Mouse (Mus musculus) testis, adult 2 months (tissue): ENCODE results near the gene Psenen.

Experiments used
- CTCF ChIP-seq: fragments of 200-500 bp; IDR thresholded peaks from 2 replicates; pipeline ENCODE4 v1.5.1; 2012; ENCODE audit warnings: low read depth, mild to moderate bottlenecking, inconsistent platforms, low read length, moderate library complexity; ENCODE audit not compliant: control insufficient read depth, insufficient read depth, insufficient replicate concordance
- POLR2A ChIP-seq: fragments of 200-500 bp; IDR thresholded peaks from 2 replicates; pipeline ENCODE4 v1.6.1; 2012; ENCODE audit warnings: low read depth, mild to moderate bottlenecking, inconsistent platforms, low read length, moderate library complexity; ENCODE audit not compliant: control insufficient read depth

DNA sequence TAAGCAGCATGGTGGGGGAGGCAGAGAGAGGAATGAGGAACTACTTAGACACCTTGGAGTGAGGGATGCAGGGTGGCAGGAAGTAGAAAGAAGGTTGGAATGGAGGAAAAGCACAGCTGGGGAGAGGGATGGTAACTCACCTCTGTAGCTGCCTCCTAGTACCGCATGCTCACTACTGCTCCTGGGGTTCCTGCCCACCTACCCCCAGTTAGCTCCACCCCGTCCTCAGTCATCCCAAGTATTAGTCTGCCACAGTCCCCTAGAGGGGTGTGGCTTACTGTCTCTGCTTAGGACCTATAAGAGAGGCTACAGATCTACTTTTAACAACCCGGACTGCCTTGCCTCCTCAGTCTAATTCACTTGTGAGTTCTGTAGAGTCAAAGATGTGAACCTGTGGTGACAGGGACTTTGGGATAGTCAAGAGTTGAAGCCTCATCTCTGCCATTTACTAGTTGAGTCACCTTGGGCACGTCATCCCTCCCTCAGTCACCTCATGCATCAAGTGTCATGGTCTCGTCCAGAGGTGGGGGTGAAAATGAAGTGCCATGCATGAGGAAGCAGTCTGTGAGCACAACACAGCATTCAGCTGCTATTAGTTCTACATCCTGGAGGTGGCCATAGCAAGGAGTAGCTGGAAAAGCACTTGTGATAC is 29.5 kb upstream of the Psenen start:
- TF ChIP-seq CTCF (no peak), POLR2A (no peak)
